Mouse (Mus musculus) liver, adult 2 months (tissue): Measurements from ENCODE around the gene Smim4. TPM values are rescaled to one million over a fixed set of nuclear protein-coding genes. Genes with fewer than 3 reads are reported as not detected.

Experiments
- DNase-seq: peaks from one replicate; pipeline ENCODE4 v3.0.0-alpha.2; 2011; ENCODE audit warnings: low read depth, low spot score; ENCODE audit errors: extremely low read depth
- H3K27ac ChIP-seq: fragments of 200-500 bp; replicated peaks from 2 replicates; pipeline ENCODE4 v1.5.1; 2012; ENCODE audit warnings: low read depth, mild to moderate bottlenecking, control low read depth, inconsistent platforms, low read length; ENCODE audit not compliant: insufficient read depth
- H3K27me3 ChIP-seq: fragments of 200-500 bp; 2 replicates; pipeline ENCODE4 v1.6.1; 2012; ENCODE audit warnings: mild to moderate bottlenecking, moderate library complexity, low read length, inconsistent platforms; ENCODE audit not compliant: control insufficient read depth, insufficient read depth
- H3K36me3 ChIP-seq: fragments of 200-500 bp; 2 replicates; pipeline ENCODE4 v1.6.1; 2012; ENCODE audit warnings: low read length, inconsistent platforms; ENCODE audit not compliant: control insufficient read depth, insufficient read depth
- H3K4me1 ChIP-seq: fragments of 200-500 bp; 2 replicates; pipeline ENCODE4 v1.6.1; 2011; ENCODE audit warnings: low read length; ENCODE audit not compliant: control insufficient read depth, insufficient read depth
- H3K4me3 ChIP-seq: fragments of 200-500 bp; 2 replicates; pipeline ENCODE4 v1.5.1; 2011; ENCODE audit warnings: low read depth, mild to moderate bottlenecking, control low read depth, low read length, moderate library complexity; ENCODE audit not compliant: insufficient read depth
- H3K79me2 ChIP-seq: fragments of 200-500 bp; 2 replicates; pipeline ENCODE4 v1.6.1; 2012; ENCODE audit warnings: inconsistent platforms, mild to moderate bottlenecking, low read length, moderate library complexity; ENCODE audit not compliant: control insufficient read depth, insufficient read depth
- H3K9ac ChIP-seq: fragments of 200-500 bp; 2 replicates; pipeline ENCODE4 v1.6.1; 2012; ENCODE audit warnings: low read depth, mild to moderate bottlenecking, control low read depth, inconsistent platforms, low read length
- CTCF ChIP-seq: fragments of 200-500 bp; IDR thresholded peaks from 2 replicates; pipeline ENCODE4 v1.5.1; 2011; ENCODE audit warnings: low read depth, low read length, control low read depth
- POLR2A ChIP-seq: fragments of 200-500 bp; IDR thresholded peaks from 2 replicates; pipeline ENCODE4 v1.6.1; 2011; ENCODE audit warnings: low read length, control low read depth; ENCODE audit not compliant: insufficient read depth; ENCODE audit errors: extremely low read depth
- WGBS: fragments of 180-500 bp; shearing (Covaris S2); methylation state at CpG from one replicate; pipeline ENCODE4 v1.1.7; 2018; 5-methylcytosine and 5-hydroxymethylcytosine counted together
- polyA plus RNA-seq: library from polyadenylated mRNA; depleted of rRNA; stranded (reverse); fragments of >200 nt; gene quantifications from 2 replicates; pipeline ENCODE4 v1.2.3, GENCODE M21; 2012; rRNA removed
- total RNA-seq: library from RNA; depleted of rRNA; stranded (reverse); fragments of >200 nt; gene quantifications from 2 replicates; pipeline ENCODE4 v1.2.3, GENCODE M21; 2014; rRNA removed

Gene Smim4
- total RNA-seq (30.9 and 35.3 TPM in 2 replicates), polyA plus RNA-seq (63.8 and 65.1 TPM in 2 replicates)

GRCm38 (mm10) chr14:31128826-31129219, at the start of gene Smim4:
Smim4 (minus strand) TSS chr14:31128956.
- peaks cover 11% of the 10 kb centered on the region; the same call in 1 of the 2 replicates for H3K79me2 ChIP-seq
- peak within 1 kb of the TSS; percentile 84 for H3K9ac ChIP-seq
- TF ChIP-seq POLR2A (peak; percentile 78), CTCF (peak; percentile 68)
- peak within 1 kb of the TSS; percentile 84 for H3K27ac ChIP-seq
- under 1% methylated on average over 33 of the region's 33 CpGs for WGBS
- H3K4me3 ChIP-seq, result peak within 1 kb of the TSS; percentile 83
- peak; percentile 93 for DNase-seq
- H3K4me1 ChIP-seq, result peaks cover 17% of the 10 kb centered on the region
- no peaks in the 10 kb centered on the region; the same call in 1 of the 2 replicates for H3K27me3 ChIP-seq
- peaks cover under 1% of the 10 kb centered on the region for H3K36me3 ChIP-seq

- WGBS, result 93% methylated on average over 5 of the region's 5 CpGs
- TF ChIP-seq CTCF (no peak), POLR2A (no peak)
- DNase-seq, result no peak
- no peak overlapping the region for H3K9ac ChIP-seq
- no peak overlapping the region for H3K4me3 ChIP-seq
- H3K27me3 ChIP-seq, result no peaks in the 10 kb centered on the region
- no peaks in the 10 kb centered on the region for H3K79me2 ChIP-seq
- peaks cover 5% of the 10 kb centered on the region for H3K4me1 ChIP-seq
- H3K27ac ChIP-seq, result no peak overlapping the region
- H3K36me3 ChIP-seq, result peaks cover 35% of the 10 kb centered on the region
Measured at GRCm38 (mm10) chr14:31177715-31178114, 49.0 kb upstream of the Smim4 start.

DNA sequence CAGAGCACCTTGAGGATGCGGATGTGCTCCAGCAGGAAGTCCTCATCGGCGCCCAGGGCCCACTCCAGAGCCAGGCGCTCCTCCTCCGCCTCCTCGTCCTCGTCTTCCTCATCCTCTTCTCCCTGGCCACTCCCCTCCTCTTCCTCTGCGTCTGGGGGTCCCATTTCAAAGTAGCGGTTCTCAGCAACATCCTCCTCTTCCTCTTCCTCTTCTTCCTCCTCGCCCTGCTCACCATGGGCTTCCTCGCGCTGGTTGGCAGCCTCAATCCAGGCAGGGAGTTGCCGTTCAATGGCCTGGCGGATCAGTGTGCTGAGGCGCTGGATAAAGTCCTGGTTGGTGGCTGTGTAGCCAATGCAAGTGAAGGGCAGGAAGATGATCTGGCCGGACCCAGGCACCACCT, 48.5 kb upstream of the Smim4 start:
- Histone ChIP-seq H3K4me3 (no peak overlapping the region), H3K9ac (no peak overlapping the region), H3K36me3 (peaks cover 39% of the 10 kb centered on the region), H3K79me2 (no peaks in the 10 kb centered on the region), H3K4me1 (peaks cover 3% of the 10 kb centered on the region; the same call in 1 of the 2 replicates), H3K27me3 (no peaks in the 10 kb centered on the region), H3K27ac (no peak overlapping the region)
- 76% methylated on average over 16 of the region's 16 CpGs for WGBS
- no peak for DNase-seq
- TF ChIP-seq CTCF (no peak), POLR2A (no peak)

DNA sequence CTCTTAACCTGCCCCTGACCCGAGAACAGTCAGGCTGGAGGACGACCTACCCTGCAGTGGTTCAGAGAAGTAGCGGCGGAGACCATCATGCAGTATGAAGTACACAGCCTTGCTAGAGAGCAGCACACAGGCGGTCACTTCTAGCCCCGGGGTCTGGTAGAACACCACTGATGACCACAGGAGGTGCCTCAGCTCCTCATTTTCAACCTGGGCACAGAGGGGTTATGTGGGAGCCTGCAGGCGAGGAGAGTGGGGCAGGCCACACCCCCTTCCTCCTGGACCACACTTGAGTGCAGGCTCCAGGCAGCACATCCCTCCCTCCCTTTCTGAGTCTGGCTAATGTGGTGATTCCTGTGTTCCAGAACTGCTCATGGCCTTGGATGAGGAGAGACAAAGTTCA, 44.8 kb upstream of the Smim4 start:
- no peak overlapping the region for H3K4me3 ChIP-seq
- peaks cover 30% of the 10 kb centered on the region; the same call in 1 of the 2 replicates for H3K36me3 ChIP-seq
- TF ChIP-seq CTCF, result no peak
- TF ChIP-seq POLR2A, result no peak
- H3K27me3 ChIP-seq, result no peaks in the 10 kb centered on the region
- H3K79me2 ChIP-seq, result no peaks in the 10 kb centered on the region
- 87% methylated on average over 7 of the region's 7 CpGs for WGBS
- H3K4me1 ChIP-seq, result peaks cover 3% of the 10 kb centered on the region; the same call in 1 of the 2 replicates
- no peak for DNase-seq
- H3K27ac ChIP-seq, result no peak overlapping the region
- no peak overlapping the region for H3K9ac ChIP-seq

GRCm38 (mm10) chr14:31172781-31173455, 44.2 kb upstream of the Smim4 start:
- peaks cover 3% of the 10 kb centered on the region; the same call in 1 of the 2 replicates for H3K4me1 ChIP-seq
- H3K79me2 ChIP-seq, result no peaks in the 10 kb centered on the region
- TF ChIP-seq CTCF, result no peak
- no peak for TF ChIP-seq POLR2A
- DNase-seq, result no peak
- H3K36me3 ChIP-seq, result peaks cover 30% of the 10 kb centered on the region; the same call in 1 of the 2 replicates
- no peak overlapping the region for H3K27ac ChIP-seq
- H3K9ac ChIP-seq, result no peak overlapping the region
- 65% methylated on average over 18 of the region's 18 CpGs for WGBS
- no peaks in the 10 kb centered on the region for H3K27me3 ChIP-seq
- H3K4me3 ChIP-seq, result no peak overlapping the region

DNA sequence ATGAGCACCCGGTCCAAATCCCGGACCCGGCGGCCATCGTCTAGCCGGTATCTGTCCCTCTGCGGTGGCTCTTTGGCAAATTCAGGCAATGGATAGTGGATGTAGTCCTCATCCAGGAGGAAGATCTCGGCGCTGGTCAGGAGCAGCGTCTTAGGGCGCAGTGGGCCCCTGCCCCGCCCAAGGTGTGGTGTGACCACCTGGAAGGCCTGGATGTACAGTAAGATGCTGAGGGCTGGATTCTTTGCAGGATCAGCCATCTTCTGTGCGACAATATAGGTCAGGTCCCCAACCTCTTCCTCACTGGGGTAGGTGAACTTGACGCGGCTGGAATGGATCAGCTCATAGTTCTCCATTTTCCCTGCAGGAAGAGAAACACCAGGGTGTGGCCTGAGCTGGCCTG, 43.1 kb upstream of the Smim4 start:
- H3K36me3 ChIP-seq, result peaks cover 30% of the 10 kb centered on the region; the same call in 1 of the 2 replicates
- DNase-seq, result no peak
- WGBS, result 92% methylated on average over 15 of the region's 15 CpGs
- no peak for TF ChIP-seq POLR2A
- no peak for TF ChIP-seq CTCF
- no peaks in the 10 kb centered on the region for H3K27me3 ChIP-seq
- peaks cover 3% of the 10 kb centered on the region; the same call in 1 of the 2 replicates for H3K4me1 ChIP-seq
- no peak overlapping the region for H3K4me3 ChIP-seq
- 0 out of 2 replicates have a peak overlapping the region, but pooled peaks have one; percentile 15 for H3K27ac ChIP-seq
- H3K9ac ChIP-seq, result no peak overlapping the region
- no peaks in the 10 kb centered on the region for H3K79me2 ChIP-seq
